Mouse (Mus musculus) thymus, postnatal 36 days (tissue): Measurements from ENCODE around the gene Mat2a.
A peak's percentile ranks its signal among the peaks of the same experiment; 100 is the strongest.
"Not testable (repeated sequence)": the region's sequence is repeated elsewhere in the genome, so short reads cannot be mapped to it uniquely, and the experiment has no call there.

ENCODE experiments used
- DNase-seq, 2 experiments: peaks; one replicate each; pipeline ENCODE4 v3.0.0; 2022; ENCODE audit warnings: mixed read lengths in 2 of 2

Mat2a gene

DNA sequence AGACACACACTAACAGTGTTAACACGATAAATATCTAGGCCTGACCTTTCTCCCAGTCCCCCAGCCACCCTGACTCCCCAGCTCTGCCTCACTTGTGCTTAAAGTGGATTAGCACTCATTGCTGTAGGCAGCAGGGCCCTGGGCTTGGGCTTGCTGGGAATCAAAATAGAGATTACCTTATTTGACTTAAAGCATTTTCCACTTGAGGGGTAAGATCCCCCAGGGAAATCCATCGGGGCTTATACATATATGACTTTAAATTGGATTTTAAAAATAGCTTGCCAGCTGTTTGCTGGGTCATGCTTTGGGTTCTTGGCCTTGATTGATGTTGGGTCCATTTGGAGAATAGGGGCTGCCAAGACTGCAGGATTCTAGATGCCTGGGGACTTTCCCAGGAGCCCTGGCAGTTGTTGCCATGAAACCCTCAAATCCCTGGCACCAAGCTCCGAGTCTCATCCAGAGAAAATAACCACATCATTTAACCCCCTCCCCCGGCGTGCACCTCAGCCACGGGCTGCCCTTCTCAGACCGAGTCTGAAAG is 15.5 kb upstream of the Mat2a start:
- DNase-seq = no peak

DNA sequence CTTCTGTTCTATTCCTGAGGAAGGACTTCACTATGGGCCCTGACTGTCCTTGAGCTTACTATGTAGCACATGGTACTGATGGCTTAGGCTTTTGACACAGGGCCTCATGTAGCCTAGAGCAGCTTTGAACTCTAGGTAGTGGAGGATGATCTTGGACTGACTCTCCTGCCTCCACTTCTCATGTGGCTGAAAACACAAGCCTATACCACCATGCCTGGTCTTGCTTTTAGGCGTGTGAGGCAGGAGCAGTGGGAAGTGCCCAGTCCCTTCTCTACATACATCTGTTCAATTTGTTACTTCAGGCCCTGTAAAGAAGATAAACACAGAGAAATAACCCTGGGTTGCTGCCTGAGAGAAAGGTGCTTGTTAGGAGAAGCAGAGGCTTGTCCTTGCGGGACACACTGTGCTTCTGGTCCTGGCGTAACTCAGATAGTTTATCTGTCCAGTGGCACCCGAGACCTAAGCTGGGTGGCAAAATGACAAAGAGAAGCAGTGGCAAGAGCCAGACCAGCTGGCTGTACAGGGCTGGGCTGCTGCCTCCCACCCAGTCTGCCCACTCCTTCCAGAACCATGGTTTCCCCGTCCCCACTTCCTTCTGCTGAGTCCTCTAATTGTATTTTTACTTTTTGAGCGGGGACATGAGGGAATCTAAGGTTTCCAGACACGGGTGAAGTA is 14.9 kb upstream of the Mat2a start:
- DNase-seq = no peak

DNA sequence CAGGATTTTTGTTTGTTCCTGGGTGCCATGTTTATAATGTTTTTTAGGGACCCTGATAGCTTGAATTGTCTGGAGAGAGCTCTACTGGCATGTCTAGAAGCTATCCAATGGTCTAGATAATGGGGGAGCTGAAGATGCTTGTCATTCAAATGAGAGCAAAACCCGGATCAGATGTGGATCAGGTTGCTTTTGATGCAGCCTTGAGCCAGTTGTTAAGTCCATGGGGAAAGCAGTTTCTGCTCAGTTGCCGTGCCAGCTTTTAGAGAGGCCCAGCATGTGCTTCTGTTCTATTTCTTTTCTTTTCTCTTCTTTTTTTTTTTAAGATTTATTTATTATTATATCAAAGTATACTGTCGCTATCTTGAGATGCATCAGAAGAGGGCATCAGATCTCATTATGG is 14.2 kb upstream of the Mat2a start:
- DNase-seq = no peak

DNA sequence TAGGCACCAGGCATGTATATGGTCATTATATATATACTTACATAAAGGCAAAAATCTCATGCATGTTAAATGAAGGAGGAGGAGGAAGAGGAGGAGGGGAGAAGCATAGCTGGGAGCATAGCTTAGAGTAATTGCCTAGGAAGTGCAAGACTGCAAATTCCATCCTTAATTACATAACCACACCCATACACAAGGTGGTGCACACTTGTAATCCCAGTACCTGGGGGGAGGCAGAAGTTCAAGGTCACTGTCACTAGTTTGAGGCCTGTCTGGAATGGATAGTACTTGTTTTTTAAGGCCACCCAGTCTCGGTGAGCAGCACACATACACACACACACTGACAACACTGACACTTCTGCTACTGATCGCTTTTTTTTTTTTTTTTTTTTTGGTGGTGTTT is 13.0 kb upstream of the Mat2a start:
- DNase-seq = no peak

DNA sequence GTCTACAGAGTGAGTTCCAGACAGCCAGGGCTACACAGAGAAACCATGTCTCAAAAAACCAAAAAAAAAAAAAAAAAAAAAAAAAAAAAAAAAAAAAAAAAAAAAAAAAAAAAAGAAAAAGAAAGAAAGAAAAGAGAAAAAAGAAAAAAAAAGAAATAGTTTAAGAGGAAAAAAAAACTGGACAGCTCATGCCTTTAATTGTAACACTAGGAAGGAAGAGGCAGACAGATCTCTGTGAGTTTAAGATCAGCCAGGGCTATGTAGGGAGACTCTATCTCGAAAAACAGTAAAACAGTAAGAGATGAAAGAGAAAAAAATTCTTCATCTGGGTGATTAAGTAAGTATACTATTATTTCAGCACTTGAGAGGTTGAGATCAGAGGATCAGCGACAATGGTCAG is 12.4 kb upstream of the Mat2a start:
- not testable (repeated sequence) for DNase-seq

DNA sequence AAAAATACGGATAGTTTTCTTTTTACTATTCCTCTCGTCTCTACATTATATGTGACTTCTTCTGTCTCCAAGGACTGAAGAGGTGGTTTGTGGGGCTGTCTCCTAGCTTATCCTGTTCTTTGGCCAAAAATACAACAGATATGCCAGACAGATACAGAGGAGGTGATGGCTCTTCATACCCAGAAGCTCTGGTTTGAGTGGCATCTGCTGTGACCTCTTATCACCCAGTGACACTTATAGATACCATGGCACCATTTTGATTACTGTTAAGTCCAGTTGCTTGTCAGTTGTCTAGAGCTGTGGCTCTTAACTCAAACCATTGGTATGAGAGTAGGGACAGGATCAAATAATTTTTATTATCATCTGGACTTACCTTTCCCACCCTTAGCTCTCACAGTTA is 8.1 kb upstream of the Mat2a start:
- DNase-seq = no peak

DNA sequence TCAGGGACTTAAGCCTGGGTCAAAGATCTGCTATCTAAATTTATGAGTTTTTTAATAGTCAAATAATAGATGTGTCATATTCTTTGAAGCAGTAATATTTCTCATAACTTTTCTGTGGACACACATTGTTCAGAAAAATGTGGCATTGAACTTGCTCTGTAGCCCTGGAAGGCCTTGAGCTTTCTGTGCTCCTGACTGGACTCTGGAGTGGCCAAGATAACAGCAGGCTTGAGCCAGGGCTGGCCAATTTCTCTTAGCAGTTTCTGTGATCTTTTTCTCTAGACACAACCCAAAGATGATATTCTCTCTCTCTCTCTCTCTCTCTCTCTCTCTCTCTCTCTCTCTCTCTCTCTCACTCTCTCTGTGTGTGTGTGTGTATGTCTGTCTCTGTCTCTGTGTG is 5.7 kb upstream of the Mat2a start:
- no peak for DNase-seq

DNA sequence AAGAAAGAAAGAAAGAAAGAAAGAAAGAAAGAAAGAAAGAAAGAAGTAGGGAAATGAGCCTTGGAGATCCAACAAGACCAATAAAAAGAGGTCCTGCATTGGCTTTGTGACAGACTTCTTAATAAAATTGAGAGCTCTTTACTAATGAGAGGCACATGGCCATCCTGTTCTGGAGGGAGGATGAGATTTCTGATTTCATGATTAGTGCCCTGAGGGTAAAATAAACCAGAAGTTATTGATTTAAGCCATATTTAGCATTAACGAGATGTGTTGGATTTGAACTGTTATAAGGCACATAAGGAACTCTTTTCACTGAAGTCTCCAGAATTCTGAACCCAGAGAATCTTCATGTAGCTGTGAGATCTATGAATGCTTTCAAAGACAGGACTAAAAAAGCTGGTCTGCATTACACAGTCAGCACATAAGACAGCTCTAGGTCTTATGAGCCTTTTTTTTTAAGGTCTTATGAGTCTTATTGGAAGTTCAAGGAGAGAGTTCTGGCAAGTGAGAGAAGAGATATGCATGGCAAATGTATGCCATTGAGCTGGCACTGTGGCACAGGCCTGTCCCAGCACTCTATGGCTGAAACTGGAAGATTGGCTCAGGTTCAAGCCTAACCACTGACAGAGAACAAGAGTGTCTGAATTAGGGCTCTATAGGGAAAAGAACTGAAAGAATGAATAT is 3.7 kb upstream of the Mat2a start:
- DNase-seq = no peak

DNA sequence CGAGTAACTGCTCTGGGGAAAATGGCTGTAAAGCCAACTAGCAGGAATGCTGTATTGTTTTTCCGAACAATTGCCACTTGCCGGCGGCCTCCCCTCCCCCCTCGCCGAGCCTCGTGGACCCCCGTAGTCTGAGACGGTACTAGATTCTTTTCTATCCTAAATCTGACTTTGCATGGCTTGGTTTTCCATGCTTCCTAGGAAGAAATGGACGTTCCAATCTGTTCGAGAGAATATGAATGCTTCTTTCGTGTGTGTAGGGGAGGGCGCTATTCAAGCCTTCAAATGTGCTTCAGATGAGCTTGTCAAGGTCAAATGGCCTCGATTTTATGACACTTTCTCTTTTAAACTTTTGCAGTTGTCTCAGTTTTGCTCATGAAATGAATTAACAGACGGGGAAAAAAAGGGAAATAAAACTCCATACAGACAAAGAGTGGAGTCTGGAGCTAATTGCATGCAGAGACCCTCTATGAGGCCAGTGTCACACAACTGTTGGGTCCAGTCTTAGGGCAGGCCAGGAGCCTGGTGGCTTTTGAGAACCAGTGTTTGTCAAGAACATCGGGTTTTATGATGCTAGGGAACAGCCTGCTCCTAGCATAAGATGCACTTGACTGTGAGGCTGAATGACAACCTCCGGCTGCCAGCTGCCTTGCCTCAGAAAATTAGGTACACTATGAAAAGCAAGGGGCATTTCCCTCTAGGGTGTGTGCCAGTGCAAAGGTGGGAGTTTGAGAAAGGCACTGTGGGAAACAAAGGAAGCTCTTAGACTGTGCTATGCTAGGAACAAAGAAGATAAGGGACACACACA is 1.0 kb upstream of the Mat2a start:
- DNase-seq = peak; percentile 25 to 27

DNA sequence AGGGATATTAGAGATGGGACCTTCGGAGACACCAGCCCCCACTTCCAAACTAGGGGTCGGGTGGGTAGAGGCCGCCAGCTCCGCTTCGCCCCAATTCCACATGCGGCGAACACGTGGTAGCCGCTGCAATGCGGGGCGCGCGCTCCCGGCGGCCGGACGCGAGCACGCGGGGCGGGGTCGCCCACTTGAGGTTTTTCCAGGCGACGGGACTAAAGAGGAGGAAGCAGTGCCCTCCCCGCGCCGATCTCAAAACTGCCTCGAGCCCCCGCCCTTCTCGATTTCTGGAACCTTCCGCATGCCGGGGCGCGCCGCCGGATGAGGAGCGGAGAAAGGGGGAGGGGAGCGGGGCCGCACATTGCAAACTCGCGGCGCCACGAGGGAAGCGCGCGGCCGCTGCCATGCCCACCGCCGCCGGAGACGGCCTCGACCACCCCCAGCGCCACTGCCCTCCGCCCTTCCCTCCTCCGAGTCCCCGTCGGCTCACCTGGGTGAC is 450 bp downstream of the Mat2a start:
- peak; percentile 84 to 89 for DNase-seq

DNA sequence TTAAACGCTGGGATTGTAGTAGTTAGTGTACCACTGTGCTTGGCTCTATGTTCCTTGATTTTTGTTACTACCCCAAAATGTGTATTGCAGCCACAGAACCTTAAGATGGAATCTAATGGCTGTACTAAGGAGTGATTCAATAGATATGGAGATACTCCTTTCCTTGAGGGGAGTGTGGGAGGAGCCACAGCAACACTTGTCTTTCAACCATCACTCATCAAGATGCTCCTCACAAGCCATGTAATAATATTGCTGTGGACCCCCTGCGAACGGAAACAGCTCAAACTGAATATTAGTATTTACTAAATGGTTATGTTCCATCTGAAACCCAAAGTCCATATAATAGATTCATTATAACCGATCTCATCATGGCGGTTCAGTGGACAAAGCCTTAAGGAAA is 1.1 kb downstream of the Mat2a start:
- DNase-seq = no peak

DNA sequence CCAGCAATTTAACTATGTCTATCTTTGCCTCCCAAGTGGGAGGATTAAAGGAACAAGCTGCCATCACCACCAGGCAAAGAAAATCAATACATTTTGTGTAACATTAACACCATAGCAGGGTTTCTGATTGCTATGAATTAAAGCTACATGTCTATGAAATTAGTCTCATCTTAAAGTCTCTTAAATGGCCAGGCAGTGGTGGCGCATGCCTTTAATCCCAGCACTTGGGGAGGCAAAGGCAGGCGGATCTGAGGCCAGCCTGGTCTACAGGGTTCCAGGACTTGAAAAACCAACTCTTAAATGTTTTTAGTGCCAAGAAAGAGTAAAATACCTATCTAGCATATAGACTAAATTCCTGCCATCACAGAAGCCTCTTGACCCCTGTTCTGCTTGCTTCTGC is 7.2 kb downstream of the Mat2a start:
- DNase-seq = no peak

DNA sequence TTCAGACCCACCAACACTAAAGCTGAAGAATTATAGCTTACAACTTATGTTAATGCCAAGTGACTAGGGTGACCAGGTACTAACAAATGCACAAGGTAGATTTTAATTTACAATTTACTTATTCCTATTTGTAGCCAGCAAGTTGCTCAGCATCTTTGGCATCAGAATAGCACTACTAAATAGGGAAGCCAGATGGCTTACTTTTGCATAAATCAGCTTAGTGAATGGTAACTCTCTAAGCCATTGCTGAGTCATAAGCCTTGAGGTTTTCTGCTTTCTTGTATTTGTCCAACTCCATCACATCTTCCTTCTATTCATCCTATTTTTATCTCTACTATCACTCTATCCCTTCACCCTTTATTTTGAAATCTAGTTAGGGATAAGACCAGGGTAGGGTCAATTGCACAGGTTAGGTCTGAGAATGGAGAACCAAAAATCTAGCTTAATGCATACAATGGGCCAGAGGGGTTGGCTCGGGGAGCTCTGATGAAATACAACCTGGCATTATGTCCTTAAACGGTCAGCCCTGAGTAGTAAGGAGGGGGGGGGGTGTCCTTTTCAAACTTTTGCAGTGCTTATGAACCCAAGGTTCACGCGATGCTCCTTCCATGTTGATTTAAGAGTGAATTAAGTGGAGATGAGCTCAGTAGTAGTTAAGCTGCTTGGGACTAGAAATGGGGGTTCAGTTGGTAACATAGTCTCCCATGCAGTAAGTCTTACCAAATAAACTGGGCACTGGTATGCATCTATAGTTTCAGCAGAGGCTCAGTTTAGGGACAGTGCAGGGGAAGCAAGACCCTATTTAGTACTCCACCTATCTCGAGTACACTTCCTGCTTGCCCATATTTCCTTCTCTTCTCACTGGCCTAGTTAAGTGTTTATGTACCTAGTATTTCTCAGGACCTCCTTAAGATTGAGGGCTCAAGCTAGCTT is 8.1 kb downstream of the Mat2a start:
- no peak for DNase-seq

DNA sequence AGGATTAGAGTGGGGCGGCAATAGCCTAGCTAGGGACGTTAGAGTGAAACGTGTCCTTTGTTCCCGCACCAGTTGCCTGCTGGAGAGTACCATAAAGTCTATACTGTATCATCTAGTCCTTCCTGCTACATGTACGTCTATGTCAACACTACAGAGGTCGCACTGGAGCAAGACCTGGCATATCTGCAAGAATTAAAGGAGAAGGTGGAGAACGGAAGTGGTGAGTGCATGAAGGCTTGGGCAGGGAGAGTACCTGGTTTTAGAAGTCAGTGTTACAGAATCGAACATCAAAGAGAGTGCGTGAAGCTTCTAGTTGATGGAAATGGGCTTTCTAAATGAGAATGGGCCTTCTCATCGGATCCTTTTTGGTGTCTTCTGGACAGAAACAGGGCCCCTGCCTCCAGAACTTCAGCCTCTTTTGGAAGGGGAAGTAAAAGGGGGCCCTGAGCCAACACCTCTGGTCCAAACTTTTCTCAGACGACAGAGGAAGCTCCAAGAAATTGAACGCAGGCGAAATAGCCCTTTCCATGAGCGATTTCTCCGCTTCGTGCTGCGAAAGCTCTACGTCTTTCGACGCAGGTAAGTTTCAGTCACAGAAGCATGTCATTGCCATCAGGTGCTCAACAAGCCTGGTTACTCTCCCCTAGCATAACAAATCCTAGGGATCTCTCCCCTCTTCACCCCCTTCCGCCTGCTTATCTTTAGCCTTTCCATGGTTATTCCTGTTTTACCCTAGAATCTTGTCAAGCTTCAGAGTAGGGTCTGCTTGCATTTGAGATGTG is 10.1 kb downstream of the Mat2a start:
- no peak for DNase-seq

DNA sequence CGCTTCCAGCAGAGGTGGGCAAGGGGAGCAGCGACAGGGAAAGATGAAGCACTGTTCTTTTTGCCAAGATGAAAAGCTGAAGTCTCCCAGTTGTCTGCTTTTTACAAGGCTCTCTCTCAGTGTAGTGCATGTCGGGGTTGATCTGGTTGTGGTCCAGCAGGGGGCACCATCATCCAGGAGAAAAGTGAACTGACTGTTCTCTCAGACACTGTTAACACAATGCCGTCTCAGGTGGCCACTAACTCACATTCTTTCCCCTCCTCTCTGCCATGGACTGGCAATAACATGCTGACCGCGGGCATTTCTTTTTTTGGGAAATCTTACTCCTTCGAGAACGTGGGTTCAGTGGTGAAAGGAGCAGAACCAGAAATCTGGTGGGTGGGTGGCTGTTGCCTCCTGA is 11.3 kb downstream of the Mat2a start:
- peak; percentile 71 to 75 for DNase-seq

DNA sequence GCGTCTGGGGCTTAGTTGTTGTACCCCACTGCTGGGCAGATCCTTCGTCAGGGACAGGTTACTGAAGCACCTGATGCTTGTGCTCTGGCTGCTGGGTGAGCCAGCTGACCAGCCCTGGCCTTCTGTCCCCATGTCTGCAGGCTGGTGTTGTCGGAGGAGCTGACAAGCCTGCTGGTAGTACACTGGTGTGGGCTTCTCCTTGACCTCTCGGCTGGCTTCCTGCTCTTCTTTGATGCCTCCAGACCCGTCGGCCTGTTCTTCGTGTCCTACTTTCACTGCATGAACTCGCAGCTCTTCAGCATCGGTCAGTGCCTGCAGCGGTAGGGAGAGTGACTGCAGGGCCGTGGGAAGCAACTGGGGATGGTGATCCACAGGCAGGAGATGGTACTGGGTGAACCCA is 13.7 kb downstream of the Mat2a start:
- no peak for DNase-seq

DNA sequence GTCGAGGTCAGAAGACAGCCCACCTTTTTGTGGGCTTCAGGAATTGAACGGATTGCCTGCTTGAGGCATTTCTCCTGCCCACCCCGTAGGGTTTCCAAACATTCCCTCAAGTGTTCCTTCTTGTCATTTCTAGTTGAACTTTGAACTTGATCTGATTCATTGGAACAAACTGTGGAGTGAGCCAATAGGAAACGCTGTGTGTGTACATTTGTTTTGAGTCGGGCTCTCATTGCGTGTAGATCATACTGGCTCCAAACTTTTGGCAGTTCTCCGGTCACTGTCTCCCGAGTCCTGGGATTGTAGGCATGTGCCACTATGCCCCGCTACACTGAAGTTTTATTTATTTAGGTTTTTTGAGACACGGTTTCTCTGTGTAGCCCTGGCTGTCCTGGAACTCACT is 18.5 kb downstream of the Mat2a start:
- DNase-seq = no peak

DNA sequence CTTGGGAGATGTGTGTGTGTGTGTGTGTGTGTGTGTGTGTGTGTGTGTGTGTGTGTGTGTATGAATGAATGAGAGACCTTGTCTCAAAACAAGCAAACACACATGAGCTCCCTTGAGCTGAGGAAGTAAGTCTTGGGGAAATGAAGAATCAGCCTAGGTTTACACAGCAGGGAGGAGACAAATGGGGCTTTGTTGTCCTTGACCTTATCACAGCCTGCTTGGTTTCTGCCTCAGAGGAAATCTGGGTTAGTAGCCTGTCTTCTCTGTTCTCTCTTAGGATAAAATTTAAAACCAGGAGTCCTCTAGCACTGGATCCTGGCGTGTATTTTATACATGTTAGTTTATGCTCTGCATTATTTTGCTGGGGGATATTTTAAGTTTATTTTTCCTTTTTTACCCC is 19.6 kb downstream of the Mat2a start:
- DNase-seq = no peak

DNA sequence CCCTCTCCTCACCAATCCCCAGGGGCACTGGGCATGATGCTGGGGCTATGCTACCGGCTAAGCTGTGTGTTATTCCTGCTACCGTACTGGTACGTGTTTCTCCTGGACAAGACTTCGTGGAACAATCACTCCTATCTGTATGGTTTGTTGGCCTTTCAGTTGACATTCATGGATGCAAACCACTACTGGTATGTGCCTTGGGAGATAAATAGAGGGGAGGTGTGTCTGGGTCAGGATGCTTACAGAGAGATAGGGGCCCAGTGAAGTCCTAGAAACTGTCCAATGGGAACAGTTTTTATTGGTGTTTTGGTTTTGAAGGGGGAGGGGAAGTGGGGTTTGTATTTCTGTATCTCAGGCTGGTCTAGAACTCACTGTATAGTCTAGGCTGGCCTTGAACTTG is 21.1 kb downstream of the Mat2a start:
- no peak for DNase-seq

DNA sequence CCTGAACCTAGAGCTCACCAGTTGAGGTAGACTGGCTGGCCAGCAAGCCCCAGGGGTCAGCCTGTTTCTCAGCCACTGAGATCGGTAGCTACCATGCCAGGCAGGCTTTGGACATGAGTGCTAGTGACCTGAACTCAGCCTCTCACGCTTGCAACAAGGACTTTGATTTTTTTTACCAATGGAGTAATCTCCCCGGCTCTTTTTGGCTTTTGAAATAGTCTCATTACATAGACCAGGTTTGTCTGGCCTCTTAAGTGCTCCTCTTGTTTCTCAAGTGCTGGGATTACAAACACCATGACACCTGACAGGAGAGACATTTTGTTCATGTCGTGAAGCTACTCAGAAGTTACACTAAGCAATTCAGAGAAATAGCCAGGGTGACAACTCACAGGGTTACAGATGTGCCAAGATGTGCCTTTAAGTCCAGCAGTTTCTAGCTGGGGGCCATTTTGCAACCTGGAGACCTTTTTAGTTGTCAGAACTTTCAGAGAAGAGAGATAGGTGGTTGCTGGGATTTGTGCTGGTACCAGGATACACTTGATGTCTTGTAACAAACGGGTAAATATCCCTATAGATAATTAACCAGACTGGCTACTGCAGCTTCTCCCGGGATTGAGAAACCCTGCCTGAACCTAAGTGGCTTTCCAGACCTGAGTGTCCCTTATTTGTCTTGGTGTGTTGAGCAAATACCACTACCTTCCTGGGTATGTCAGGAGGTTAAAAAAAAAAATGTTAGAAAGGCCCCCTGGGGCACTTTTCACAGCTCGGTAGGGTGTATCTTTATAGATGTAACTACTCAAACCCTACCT is 23.2 kb downstream of the Mat2a start:
- no peak for DNase-seq

DNA sequence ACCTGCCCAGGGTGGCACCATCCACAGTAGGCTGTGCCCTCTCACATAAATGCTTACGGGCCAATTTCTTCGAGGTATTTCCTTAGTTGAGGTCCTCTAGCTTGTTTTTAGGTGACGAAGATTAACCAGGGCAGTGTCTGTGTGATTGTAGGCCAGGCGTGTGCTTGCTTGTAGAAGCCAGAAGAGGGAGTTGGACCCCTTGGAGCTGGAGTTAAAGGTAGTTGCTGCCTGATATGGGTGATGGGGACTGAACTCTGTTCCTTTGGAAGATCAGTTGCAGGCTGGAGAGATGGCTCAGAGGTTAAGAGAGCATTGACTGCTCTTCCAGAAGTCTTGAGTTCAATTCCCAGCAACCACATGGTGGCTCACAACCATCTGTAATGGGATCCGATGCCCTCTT is 24.2 kb downstream of the Mat2a start:
- no peak for DNase-seq
